Mouse (Mus musculus) liver, postnatal 0 days (tissue): ENCODE data around the gene Fhit. TPM values are rescaled to one million over a fixed set of nuclear protein-coding genes. Genes with fewer than 3 reads are reported as not detected.

Source experiments
- ATAC-seq: fragments of 200-750 bp; cut with Nextera tagmentation; 2 replicates; pipeline ENCODE4 v1.8.0; 2017; ENCODE audit warnings: mild to moderate bottlenecking, moderate library complexity
- DNase-seq: peaks from one replicate; pipeline ENCODE4 v3.0.0-alpha.2; 2016
- H3K27ac ChIP-seq: fragments of 300-500 bp; sonication (generic); 2 replicates; pipeline ENCODE4 v1.5.1; 2014; ENCODE audit warnings: antibody characterized with exemption, moderate library complexity, mild to moderate bottlenecking, low read depth
- H3K27me3 ChIP-seq: fragments of 300-500 bp; sonication (generic); 2 replicates; pipeline ENCODE4 v1.6.1; 2014; ENCODE audit warnings: low read length, control low read depth, mixed read lengths; ENCODE audit not compliant: insufficient read depth
- H3K36me3 ChIP-seq: fragments of 300-500 bp; sonication (generic); replicated peaks from 2 replicates; pipeline ENCODE4 v1.6.1; 2014; ENCODE audit warnings: mild to moderate bottlenecking, control low read depth, low read length, moderate library complexity, mixed read lengths; ENCODE audit not compliant: insufficient read depth
- H3K4me1 ChIP-seq: fragments of 300-500 bp; sonication (generic); 2 replicates; pipeline ENCODE4 v1.6.1; 2014; ENCODE audit warnings: antibody characterized with exemption, mild to moderate bottlenecking, control low read depth; ENCODE audit not compliant: insufficient read depth
- H3K4me2 ChIP-seq: fragments of 300-500 bp; sonication (generic); 2 replicates; pipeline ENCODE4 v1.6.1; 2014; ENCODE audit warnings: low read depth, mild to moderate bottlenecking, low read length, moderate library complexity, mixed read lengths
- H3K4me3 ChIP-seq: fragments of 300-500 bp; sonication (generic); 2 replicates; pipeline ENCODE4 v1.5.1; 2014; ENCODE audit warnings: low read depth, low read length
- H3K9ac ChIP-seq: fragments of 300-500 bp; sonication (generic); replicated peaks from 2 replicates; pipeline ENCODE4 v1.6.1; 2014; ENCODE audit warnings: mild to moderate bottlenecking, moderate library complexity
- H3K9me3 ChIP-seq: fragments of 300-500 bp; sonication (generic); 2 replicates; pipeline ENCODE4 v1.6.1; 2016; ENCODE audit warnings: mild to moderate bottlenecking, control low read depth, low read length, mixed read lengths
- CTCF ChIP-seq: sonication (generic); IDR thresholded peaks from 2 replicates; pipeline ENCODE4 v1.5.1; 2016; ENCODE audit warnings: antibody characterized with exemption, low read depth
- EP300 ChIP-seq: IDR thresholded peaks from 2 replicates; pipeline ENCODE4 v1.6.1; 2016; ENCODE audit warnings: antibody characterized with exemption, low read depth, mild to moderate bottlenecking
- WGBS: fragments of 180-500 bp; shearing (Covaris S2); extraction: QIAGEN DNeasy Blood & Tissue Kit; methylation state at CpG from one replicate; pipeline ENCODE4 v1.1.7; 2014; ENCODE audit not compliant: insufficient replicate concordance; 5-methylcytosine and 5-hydroxymethylcytosine counted together
- polyA plus RNA-seq: library from polyadenylated mRNA; unstranded; fragments of >200 nt; fragmentation: Nextera tagmentation; extraction: Ambion mirVana; gene quantifications from 2 replicates; pipeline ENCODE4 v1.2.1, GENCODE M21; 2015

Fhit gene
- polyA plus RNA-seq, 1 experiment from 2014 or later, result 8.1 TPM

DNA sequence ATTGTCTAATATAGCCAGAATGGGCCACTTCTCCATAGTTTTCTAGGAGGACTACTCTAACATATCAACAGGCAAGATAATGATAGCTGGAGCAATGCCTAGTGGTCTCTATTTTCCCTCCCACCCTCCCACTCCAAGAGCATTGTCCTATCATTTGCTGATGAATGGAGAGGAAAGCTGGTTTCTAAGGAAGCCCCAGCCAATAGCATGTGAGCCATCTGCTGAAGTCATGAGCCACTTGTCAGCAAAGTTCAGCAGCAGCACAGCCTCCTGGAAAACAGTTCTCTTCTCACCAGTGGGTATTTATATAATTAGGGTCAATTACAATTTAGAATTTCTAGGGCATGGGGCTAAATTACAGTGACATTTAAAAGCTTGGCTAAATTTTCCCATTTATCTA lies 1035.3 kb downstream of the Fhit start:
- Histone ChIP-seq H3K4me3 (no peak overlapping the region), H3K4me2 (no peak overlapping the region), H3K36me3 (no peaks in the 10 kb centered on the region), H3K9ac (no peak overlapping the region), H3K27me3 (no peaks in the 10 kb centered on the region), H3K9me3 (no peaks in the 10 kb centered on the region), H3K4me1 (no peaks in the 10 kb centered on the region), H3K27ac (no peak overlapping the region)
- DNase-seq (no peak), ATAC-seq (no peak)
- no peak for TF ChIP-seq EP300

DNA sequence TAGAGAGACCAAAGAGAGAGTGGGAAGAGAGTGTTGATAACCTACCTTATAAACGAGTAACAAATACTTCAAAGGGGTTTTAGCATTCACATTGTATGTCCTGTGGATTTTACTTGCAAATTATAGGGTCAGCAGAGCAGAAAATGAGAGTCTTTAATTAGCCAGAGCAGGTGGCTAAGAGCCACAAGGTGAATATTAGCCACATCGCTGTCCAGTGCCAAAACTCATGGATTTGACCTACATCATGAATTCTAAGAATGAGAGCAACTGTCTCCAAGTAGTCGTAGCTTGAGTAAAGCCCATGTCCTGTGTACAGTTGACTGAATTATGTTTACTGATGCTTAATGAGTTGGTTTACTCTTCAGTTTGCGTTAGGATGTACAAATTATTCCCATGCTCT lies 1039.7 kb downstream of the Fhit start:
- H3K9me3 ChIP-seq, result no peaks in the 10 kb centered on the region
- 70% methylated on average over 4 of the region's 4 CpGs for WGBS

DNA sequence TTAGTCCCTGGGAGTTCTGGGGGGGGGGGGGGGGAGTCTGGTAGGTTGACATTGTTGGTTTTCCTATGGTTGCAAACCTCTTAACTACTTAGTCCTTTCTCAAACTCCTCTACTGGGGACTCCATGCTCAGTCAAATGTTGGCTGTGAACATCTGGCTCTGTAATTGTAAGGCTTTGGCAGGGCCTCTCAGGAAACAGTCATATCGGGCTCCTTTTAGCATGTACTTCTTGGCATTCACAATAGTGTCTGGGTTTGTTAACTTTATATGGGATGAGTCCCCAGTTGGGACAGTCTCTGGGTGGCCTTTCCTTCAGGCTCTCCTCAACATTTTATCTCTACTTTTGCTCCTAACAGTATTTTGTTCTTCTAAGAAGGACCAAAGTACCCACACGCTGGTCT lies 1065.6 kb downstream of the Fhit start:
- Histone ChIP-seq H3K9me3 (no peaks in the 10 kb centered on the region), H3K4me3 (no peak overlapping the region), H3K36me3 (no peaks in the 10 kb centered on the region), H3K27me3 (no peaks in the 10 kb centered on the region), H3K9ac (no peak overlapping the region), H3K4me2 (no peak overlapping the region), H3K27ac (no peak overlapping the region), H3K4me1 (no peaks in the 10 kb centered on the region)
- DNase-seq (no peak), ATAC-seq (no peak)
- TF ChIP-seq EP300, result no peak
- TF ChIP-seq CTCF, result no peak
- 77% methylated on average over 2 of the region's 2 CpGs for WGBS

More for the DNA sequence above, 1039.7 kb downstream of the Fhit start:
- DNase-seq (no peak), ATAC-seq (no peak)
- Histone ChIP-seq H3K36me3 (no peaks in the 10 kb centered on the region), H3K4me2 (no peak overlapping the region), H3K9ac (no peak overlapping the region), H3K27ac (no peak overlapping the region), H3K4me1 (no peaks in the 10 kb centered on the region), H3K27me3 (no peaks in the 10 kb centered on the region), H3K4me3 (no peak overlapping the region)
- TF ChIP-seq CTCF (no peak), EP300 (no peak)

DNA sequence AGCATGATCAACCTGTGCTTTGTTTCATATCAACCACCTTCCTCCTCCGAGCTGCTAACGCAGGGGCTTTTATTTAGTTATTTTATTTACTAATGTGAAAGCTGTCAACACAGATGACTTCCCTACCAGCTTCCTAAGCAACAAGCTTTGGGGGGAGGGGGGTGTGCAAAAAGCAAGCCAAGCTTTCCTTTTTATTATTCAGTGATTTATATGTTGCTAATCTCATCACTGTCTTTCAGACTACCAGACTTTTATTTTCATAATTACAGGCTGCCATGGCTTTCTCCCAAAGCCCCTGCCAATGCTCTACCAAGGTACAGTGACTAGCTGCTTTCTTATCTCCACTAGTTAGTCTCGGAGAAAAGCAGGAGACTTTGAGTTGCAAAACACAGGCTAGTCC lies 1082.8 kb downstream of the Fhit start:
- WGBS, result 71% methylated on average over 3 of the region's 3 CpGs
- no peak overlapping the region for H3K4me3 ChIP-seq
- H3K4me1 ChIP-seq, result no peaks in the 10 kb centered on the region
- no peaks in the 10 kb centered on the region for H3K36me3 ChIP-seq
- H3K9me3 ChIP-seq, result no peaks in the 10 kb centered on the region
- no peak for DNase-seq
- ATAC-seq, result no peak
- no peaks in the 10 kb centered on the region for H3K27me3 ChIP-seq
- no peak overlapping the region for H3K4me2 ChIP-seq
- TF ChIP-seq EP300 (no peak), CTCF (no peak)
- H3K9ac ChIP-seq, result no peak overlapping the region
- H3K27ac ChIP-seq, result no peak overlapping the region

DNA sequence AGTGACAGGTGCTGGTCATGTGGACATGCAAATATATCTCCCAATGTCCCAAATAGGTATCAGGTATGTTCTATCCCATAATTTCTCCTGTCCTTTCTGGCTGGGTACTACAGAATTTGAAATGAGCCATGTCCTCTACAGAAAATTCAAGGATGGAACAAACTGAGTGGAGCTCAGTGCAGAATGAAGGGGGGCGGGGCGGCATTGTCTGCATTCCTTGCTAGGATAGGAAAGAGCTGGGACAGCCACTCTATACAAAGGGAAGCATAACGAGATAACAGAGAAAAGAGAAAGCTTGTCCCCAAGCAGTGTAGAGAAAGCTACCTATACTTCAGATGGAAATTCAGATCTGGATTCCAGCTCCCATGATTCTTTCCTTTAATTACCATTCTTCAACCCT lies 1111.9 kb downstream of the Fhit start:
- ATAC-seq, result no peak
- no peak for DNase-seq
- H3K9me3 ChIP-seq, result no peaks in the 10 kb centered on the region
- no peak overlapping the region for H3K4me3 ChIP-seq
- no peaks in the 10 kb centered on the region for H3K4me1 ChIP-seq
- H3K4me2 ChIP-seq, result no peak overlapping the region
- TF ChIP-seq CTCF, result no peak
- TF ChIP-seq EP300, result no peak
- H3K36me3 ChIP-seq, result no peaks in the 10 kb centered on the region
- no peaks in the 10 kb centered on the region for H3K27me3 ChIP-seq
- 68% methylated on average over 3 of the region's 3 CpGs for WGBS
- H3K9ac ChIP-seq, result no peak overlapping the region
- H3K27ac ChIP-seq, result no peak overlapping the region

DNA sequence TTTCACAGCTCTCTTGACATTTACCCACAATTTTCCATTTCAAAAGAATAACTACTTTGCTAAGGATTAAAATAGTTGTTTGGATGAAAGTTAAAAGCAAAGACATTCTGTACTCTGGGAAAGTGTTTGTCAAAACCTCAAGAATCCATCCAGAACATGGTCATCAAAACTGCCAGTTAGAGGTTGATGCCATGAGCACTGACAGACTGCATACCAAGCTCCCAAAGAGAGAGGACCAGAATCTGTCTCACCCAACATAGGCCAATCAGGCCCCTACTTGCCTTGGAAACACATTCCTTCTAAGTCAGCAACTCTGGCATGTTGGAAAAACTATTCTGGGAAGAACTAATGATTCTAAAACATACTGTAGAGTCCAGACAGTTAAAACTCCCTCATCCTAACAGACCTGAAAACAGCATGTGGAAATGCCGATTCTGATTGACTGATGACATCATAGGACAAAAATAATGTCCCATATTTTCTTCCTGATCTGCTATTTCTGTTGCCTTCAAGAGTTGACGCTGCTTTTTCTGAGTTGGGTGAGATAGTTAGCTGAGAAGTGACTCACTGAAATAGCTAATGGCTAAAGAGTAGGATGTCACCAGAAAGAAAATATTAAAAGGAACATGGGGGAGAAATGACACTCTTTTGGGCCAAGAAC lies 1114.6 kb downstream of the Fhit start:
- Histone ChIP-seq H3K4me2 (no peak overlapping the region), H3K9ac (no peak overlapping the region), H3K4me1 (no peaks in the 10 kb centered on the region), H3K4me3 (no peak overlapping the region), H3K9me3 (no peaks in the 10 kb centered on the region), H3K27ac (no peak overlapping the region), H3K36me3 (no peaks in the 10 kb centered on the region), H3K27me3 (no peaks in the 10 kb centered on the region)
- WGBS, result 72% methylated on average over 2 of the region's 2 CpGs
- no peak for DNase-seq
- ATAC-seq, result no peak
- TF ChIP-seq CTCF (no peak), EP300 (no peak)
